Mouse (Mus musculus): ENCODE measurements around the gene Upb1. TPM values are rescaled to one million over a fixed set of nuclear protein-coding genes. Genes with fewer than 3 reads are reported as not detected.
"Not testable (repeated sequence)": the region's sequence is repeated elsewhere in the genome, so short reads cannot be mapped to it uniquely, and the experiment has no call there.

The Upb1 gene
- total RNA-seq (2021) = under 1 TPM; 0.25 to 0.64 TPM
- long read RNA-seq, experiment 1, partial matches to known transcripts = 0 of 1 reads
- long read RNA-seq, experiment 1, other reads (novel, unspliced or antisense) = 0 of 1 reads
- long read RNA-seq, experiment 2 = 0 reads

GRCm38 (mm10) chr10:75400958-75401357 is at the start of gene Upb1:
Upb1 (plus strand) TSS chr10:75401115.
- no peak for DNase-seq

GRCm38 (mm10) chr10:75352541-75352940 is 48.4 kb upstream of the Upb1 start:
- no peak for DNase-seq

GRCm38 (mm10) chr10:75353838-75354241 is 47.1 kb upstream of the Upb1 start:
- not testable (repeated sequence) for DNase-seq

GRCm38 (mm10) chr10:75355341-75355740 is 45.6 kb upstream of the Upb1 start:
- DNase-seq = no peak

GRCm38 (mm10) chr10:75364214-75364690 is 36.7 kb upstream of the Upb1 start:
- peak; percentile 53 to 66 for DNase-seq

GRCm38 (mm10) chr10:75364796-75365195 is 36.1 kb upstream of the Upb1 start:
- no peak for DNase-seq

- DNase-seq = no peak
Observed at GRCm38 (mm10) chr10:75365231-75365633, 35.7 kb upstream of the Upb1 start.

GRCm38 (mm10) chr10:75373655-75374351 is 27.1 kb upstream of the Upb1 start:
- DNase-seq = peak; percentile 68 to 85

- DNase-seq = peak; percentile 45 to 46
Observed at GRCm38 (mm10) chr10:75378688-75379087, 22.2 kb upstream of the Upb1 start.

- no peak for DNase-seq
Observed at GRCm38 (mm10) chr10:75390156-75390555, 10.8 kb upstream of the Upb1 start.

- peak; percentile 28 to 39 for DNase-seq
Observed at GRCm38 (mm10) chr10:75390832-75391231, 10.1 kb upstream of the Upb1 start.

- no peak for DNase-seq
Observed at GRCm38 (mm10) chr10:75394796-75395195, 6.1 kb upstream of the Upb1 start.

GRCm38 (mm10) chr10:75396966-75397365 is 3.9 kb upstream of the Upb1 start:
- peak; percentile 44 to 76 for DNase-seq

- DNase-seq = no peak
Observed at GRCm38 (mm10) chr10:75405916-75406315, 5.0 kb downstream of the Upb1 start.

GRCm38 (mm10) chr10:75406755-75407154 is 5.8 kb downstream of the Upb1 start:
- DNase-seq = peak; percentile 72 to 80

GRCm38 (mm10) chr10:75407741-75408140 is 6.8 kb downstream of the Upb1 start:
- DNase-seq = no peak

GRCm38 (mm10) chr10:75411343-75412113 is 10.6 kb downstream of the Upb1 start:
- DNase-seq = not testable (repeated sequence)

GRCm38 (mm10) chr10:75412114-75413103 is 11.5 kb downstream of the Upb1 start:
- no peak for DNase-seq

GRCm38 (mm10) chr10:75414925-75415324 is 14.0 kb downstream of the Upb1 start:
- no peak for DNase-seq

- DNase-seq = no peak
Observed at GRCm38 (mm10) chr10:75417363-75418042, 16.6 kb downstream of the Upb1 start.

GRCm38 (mm10) chr10:75418747-75419146 is 17.8 kb downstream of the Upb1 start:
- no peak for DNase-seq

Data from heart, adult 18-20 months (tissue).